Mouse (Mus musculus): ENCODE data around the gene Fbh1. TPM values are rescaled to one million over a fixed set of nuclear protein-coding genes. Genes with fewer than 3 reads are reported as not detected.

Gene Fbh1
- polyA plus RNA-seq, 1 experiment, result 34.0 TPM

DNA sequence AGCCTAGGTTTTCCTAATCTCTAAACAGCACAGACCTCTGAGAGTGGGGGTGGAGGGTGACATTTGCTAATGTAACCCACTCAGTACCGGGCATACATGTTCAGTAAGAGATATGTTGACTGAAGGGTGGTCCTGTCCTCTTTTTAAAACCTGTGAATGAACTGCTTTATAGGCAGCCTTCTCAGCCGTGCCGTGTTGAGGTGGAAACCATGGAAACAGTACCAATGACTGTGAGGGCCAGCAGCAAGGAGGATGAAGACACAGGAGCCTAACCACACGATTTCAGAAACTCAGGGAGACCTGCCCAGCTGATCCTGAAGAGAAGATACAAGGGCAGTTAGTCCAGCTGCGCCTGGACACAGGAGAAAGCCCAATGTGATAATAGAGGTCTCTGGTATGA is 44.4 kb downstream of the Fbh1 start:
- Histone ChIP-seq H3ac (ENCODE audit: control insufficient read depth, insufficient read length) (no peak overlapping the region), H3K4me3 (no peak overlapping the region), H3K36me3 (ENCODE audit: control insufficient read depth, insufficient read depth) (no peaks in the 10 kb centered on the region), H3K4me2 (ENCODE audit: low read depth) (no peak overlapping the region), H3K27me3 (ENCODE audit: control insufficient read depth, insufficient read depth, insufficient read length) (no peaks in the 10 kb centered on the region), H3K79me2 (ENCODE audit: control insufficient read depth, insufficient read depth) (no peaks in the 10 kb centered on the region)
- no peak for TF ChIP-seq POLR2AphosphoS2 (IDR thresholded peaks at IDR 0.05; ENCODE audit: insufficient read length, low read depth)
- no peak for TF ChIP-seq USF1 (IDR thresholded peaks at IDR 0.05; ENCODE audit: low read depth)
- TF ChIP-seq CEBPB (IDR thresholded peaks at IDR 0.05; ENCODE audit: insufficient read depth, poor library complexity, severe bottlenecking), result no peak
- TF ChIP-seq TCF3 (IDR thresholded peaks at IDR 0.05; ENCODE audit: insufficient read length, low read depth), result no peak
- TF ChIP-seq MAX (IDR thresholded peaks at IDR 0.05; ENCODE audit: low read depth), result no peak

- Histone ChIP-seq H3K4me2 (ENCODE audit: low read depth) (no peak overlapping the region), H3ac (ENCODE audit: control insufficient read depth, insufficient read length) (no peak overlapping the region), H3K27me3 (ENCODE audit: control insufficient read depth, insufficient read depth, insufficient read length) (no peaks in the 10 kb centered on the region), H3K36me3 (ENCODE audit: control insufficient read depth, insufficient read depth) (no peaks in the 10 kb centered on the region), H3K4me3 (no peak overlapping the region), H3K79me2 (ENCODE audit: control insufficient read depth, insufficient read depth) (no peaks in the 10 kb centered on the region)
- TF ChIP-seq CEBPB (IDR thresholded peaks at IDR 0.05; ENCODE audit: insufficient read depth, poor library complexity, severe bottlenecking) (no peak), POLR2A (IDR thresholded peaks at IDR 0.05; ENCODE audit: insufficient read length, low read depth) (no peak), MYOD1 (IDR thresholded peaks at IDR 0.05; ENCODE audit: control insufficient read depth in 1 of 3, insufficient read length in 2 of 3, low read depth in 2 of 3) (no peak), E2F4 (IDR thresholded peaks at IDR 0.05; ENCODE audit: insufficient read depth) (no peak), SRF (IDR thresholded peaks at IDR 0.05; ENCODE audit: control insufficient read depth, insufficient read length, low read depth) (no peak), POLR2AphosphoS2 (IDR thresholded peaks at IDR 0.05; ENCODE audit: insufficient read length, low read depth) (no peak), MAX (IDR thresholded peaks at IDR 0.05; ENCODE audit: low read depth) (no peak)
These were observed 48.3 kb downstream of the Fbh1 start for GRCm38 (mm10) chr2:11729091-11729490.

- no peak for TF ChIP-seq REST (IDR thresholded peaks at IDR 0.05; ENCODE audit: insufficient read depth, insufficient read length)
- no peak for TF ChIP-seq SRF (IDR thresholded peaks at IDR 0.05; ENCODE audit: control insufficient read depth, insufficient read length, low read depth)
- TF ChIP-seq USF1 (IDR thresholded peaks at IDR 0.05; ENCODE audit: low read depth), result no peak
- TF ChIP-seq MYOG (IDR thresholded peaks at IDR 0.05; ENCODE audit: control insufficient read depth in 1 of 3, insufficient read depth in 1 of 3, insufficient read length in 2 of 3, low read depth in 2 of 3), result no peak
- no peak for TF ChIP-seq POLR2AphosphoS2 (IDR thresholded peaks at IDR 0.05; ENCODE audit: insufficient read length, low read depth)
- no peak for TF ChIP-seq E2F4 (IDR thresholded peaks at IDR 0.05; ENCODE audit: insufficient read depth)
- no peak for TF ChIP-seq CEBPB (IDR thresholded peaks at IDR 0.05; ENCODE audit: insufficient read depth, poor library complexity, severe bottlenecking)
- no peak for TF ChIP-seq POLR2A (IDR thresholded peaks at IDR 0.05; ENCODE audit: insufficient read length, low read depth)
- TF ChIP-seq TCF3 (IDR thresholded peaks at IDR 0.05; ENCODE audit: insufficient read length, low read depth), result no peak
- TF ChIP-seq MAX (IDR thresholded peaks at IDR 0.05; ENCODE audit: low read depth), result no peak
- no peak for TF ChIP-seq MYOD1 (IDR thresholded peaks at IDR 0.05; ENCODE audit: control insufficient read depth in 1 of 3, insufficient read length in 2 of 3, low read depth in 2 of 3)
- no peak for TF ChIP-seq TCF12 (IDR thresholded peaks at IDR 0.05; ENCODE audit: insufficient read depth, poor library complexity, severe bottlenecking)
- H3K36me3 ChIP-seq (ENCODE audit: control insufficient read depth, insufficient read depth), result no peaks in the 10 kb centered on the region
- no peaks in the 10 kb centered on the region for H3K27me3 ChIP-seq (ENCODE audit: control insufficient read depth, insufficient read depth, insufficient read length)
- no peaks in the 10 kb centered on the region for H3K79me2 ChIP-seq (ENCODE audit: control insufficient read depth, insufficient read depth)
- H3K4me3 ChIP-seq, result no peak overlapping the region
- no peak overlapping the region for H3ac ChIP-seq (ENCODE audit: control insufficient read depth, insufficient read length)
- H3K4me2 ChIP-seq (ENCODE audit: low read depth), result no peak overlapping the region
These were observed 49.8 kb downstream of the Fbh1 start for GRCm38 (mm10) chr2:11727574-11727973.

DNA sequence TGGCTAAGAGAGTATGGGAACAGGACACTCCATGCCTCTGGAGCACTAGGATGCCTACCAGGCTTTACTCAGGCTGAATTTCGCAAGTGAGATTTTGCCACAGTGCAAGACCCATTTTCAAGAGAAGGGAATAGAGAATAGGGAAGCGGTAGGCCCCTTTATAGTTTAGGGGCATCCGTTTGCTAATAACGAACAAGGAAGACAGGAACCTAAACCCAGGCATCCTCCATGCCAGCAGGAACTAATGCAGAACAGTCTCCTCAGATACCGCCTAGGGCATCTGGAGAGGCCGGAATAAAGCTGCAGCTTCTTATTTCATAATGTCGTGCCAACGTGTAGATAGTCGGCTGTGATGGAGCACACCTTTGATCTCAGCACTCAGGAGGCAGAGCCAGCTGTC is 54.8 kb downstream of the Fbh1 start:
- no peak for TF ChIP-seq TCF3 (IDR thresholded peaks at IDR 0.05; ENCODE audit: insufficient read length, low read depth)
- no peak for TF ChIP-seq MYOD1 (IDR thresholded peaks at IDR 0.05; ENCODE audit: control insufficient read depth in 1 of 3, insufficient read length in 2 of 3, low read depth in 2 of 3)
- no peak for TF ChIP-seq E2F4 (IDR thresholded peaks at IDR 0.05; ENCODE audit: insufficient read depth)
- TF ChIP-seq POLR2AphosphoS2 (IDR thresholded peaks at IDR 0.05; ENCODE audit: insufficient read length, low read depth), result no peak
- TF ChIP-seq POLR2A (IDR thresholded peaks at IDR 0.05; ENCODE audit: insufficient read length, low read depth), result no peak
- Histone ChIP-seq H3K36me3 (ENCODE audit: control insufficient read depth, insufficient read depth) (no peaks in the 10 kb centered on the region), H3K79me2 (ENCODE audit: control insufficient read depth, insufficient read depth) (no peaks in the 10 kb centered on the region), H3ac (ENCODE audit: control insufficient read depth, insufficient read length) (no peak overlapping the region), H3K4me3 (no peak overlapping the region), H3K4me2 (ENCODE audit: low read depth) (no peak overlapping the region), H3K27me3 (ENCODE audit: control insufficient read depth, insufficient read depth, insufficient read length) (no peaks in the 10 kb centered on the region)

DNA sequence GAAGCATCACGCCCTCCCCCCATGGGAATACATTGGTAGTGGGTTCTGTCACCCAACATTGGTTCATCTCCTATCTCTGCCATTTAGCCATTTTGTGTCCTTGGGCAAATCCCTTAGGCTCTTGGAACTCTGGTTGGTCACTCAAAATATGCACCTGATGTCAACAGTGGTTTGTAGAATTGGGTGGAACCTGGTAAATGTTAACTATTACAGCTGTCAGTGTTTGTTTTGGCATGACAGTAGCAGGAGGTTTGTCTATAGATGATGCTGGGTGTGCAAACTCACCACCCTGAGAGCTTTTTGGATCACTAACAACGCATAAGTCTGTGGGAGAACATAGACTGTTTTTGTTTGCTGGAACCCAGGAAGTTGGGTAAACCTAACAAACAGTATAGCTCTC is 58.8 kb downstream of the Fbh1 start:
- H3K36me3 ChIP-seq (ENCODE audit: control insufficient read depth, insufficient read depth), result no peaks in the 10 kb centered on the region
- no peak overlapping the region for H3ac ChIP-seq (ENCODE audit: control insufficient read depth, insufficient read length)
- H3K79me2 ChIP-seq (ENCODE audit: control insufficient read depth, insufficient read depth), result no peaks in the 10 kb centered on the region
- TF ChIP-seq E2F4 (IDR thresholded peaks at IDR 0.05; ENCODE audit: insufficient read depth), result no peak
- TF ChIP-seq POLR2A (IDR thresholded peaks at IDR 0.05; ENCODE audit: insufficient read length, low read depth), result no peak
- no peak for TF ChIP-seq TCF3 (IDR thresholded peaks at IDR 0.05; ENCODE audit: insufficient read length, low read depth)
- TF ChIP-seq REST (IDR thresholded peaks at IDR 0.05; ENCODE audit: insufficient read depth, insufficient read length), result no peak
- TF ChIP-seq MYOD1 (IDR thresholded peaks at IDR 0.05; ENCODE audit: control insufficient read depth in 1 of 3, insufficient read length in 2 of 3, low read depth in 2 of 3), result no peak
- TF ChIP-seq CEBPB (IDR thresholded peaks at IDR 0.05; ENCODE audit: insufficient read depth, poor library complexity, severe bottlenecking), result no peak
- TF ChIP-seq MAX (IDR thresholded peaks at IDR 0.05; ENCODE audit: low read depth), result no peak
- TF ChIP-seq TCF12 (IDR thresholded peaks at IDR 0.05; ENCODE audit: insufficient read depth, poor library complexity, severe bottlenecking), result no peak
- TF ChIP-seq MYOG (IDR thresholded peaks at IDR 0.05; ENCODE audit: control insufficient read depth in 1 of 3, insufficient read depth in 1 of 3, insufficient read length in 2 of 3, low read depth in 2 of 3), result no peak
- TF ChIP-seq POLR2AphosphoS2 (IDR thresholded peaks at IDR 0.05; ENCODE audit: insufficient read length, low read depth), result no peak
- TF ChIP-seq USF1 (IDR thresholded peaks at IDR 0.05; ENCODE audit: low read depth), result no peak
- TF ChIP-seq SRF (IDR thresholded peaks at IDR 0.05; ENCODE audit: control insufficient read depth, insufficient read length, low read depth), result no peak
- no peak overlapping the region for H3K4me2 ChIP-seq (ENCODE audit: low read depth)
- H3K4me3 ChIP-seq, result no peak overlapping the region
- H3K27me3 ChIP-seq (ENCODE audit: control insufficient read depth, insufficient read depth, insufficient read length), result no peaks in the 10 kb centered on the region
